Mouse (Mus musculus) forebrain, embryonic 11.5 days (tissue): ENCODE measurements at regions not wholly inside any gene's neighbourhood (a gene's known extent, or its start where the extent isn't known, plus 50 kb on each side); places are given as distances from the start of the nearest gene placed in this dataset.

Source experiments
- ATAC-seq: fragments of 200-750 bp; cut with Nextera tagmentation; replicated peaks from 2 replicates; pipeline ENCODE4 v1.8.0; 2017; ENCODE audit warnings: moderate TSS enrichment; ENCODE audit not compliant: low FRiP score
- DNase-seq: peaks from one replicate; pipeline ENCODE4 v3.0.0-alpha.2; 2017; ENCODE audit warnings: low spot score
- H3K27ac ChIP-seq: fragments of 300-500 bp; sonication (generic); 2 replicates; pipeline ENCODE4 v1.5.1; 2014; ENCODE audit warnings: low read depth, low read length
- H3K27me3 ChIP-seq: fragments of 300-500 bp; sonication (generic); 2 replicates; pipeline ENCODE4 v1.6.1; 2014; ENCODE audit warnings: mild to moderate bottlenecking, low read length, mixed read lengths; ENCODE audit not compliant: control insufficient read depth, insufficient read depth
- H3K36me3 ChIP-seq: fragments of 300-500 bp; sonication (generic); 2 replicates; pipeline ENCODE4 v1.6.1; 2014; ENCODE audit warnings: mild to moderate bottlenecking, low read length, moderate library complexity, mixed read lengths; ENCODE audit not compliant: control insufficient read depth, insufficient read depth
- H3K4me1 ChIP-seq: fragments of 300-500 bp; sonication (generic); replicated peaks from 2 replicates; pipeline ENCODE4 v1.6.1; 2014; ENCODE audit warnings: low read length, mixed read lengths; ENCODE audit not compliant: control insufficient read depth, insufficient read depth
- H3K4me2 ChIP-seq: fragments of 300-500 bp; sonication (generic); 2 replicates; pipeline ENCODE4 v1.6.1; 2014; ENCODE audit warnings: low read depth, mild to moderate bottlenecking, low read length, moderate library complexity, mixed read lengths; ENCODE audit not compliant: severe bottlenecking
- H3K4me3 ChIP-seq: fragments of 300-500 bp; sonication (generic); 2 replicates; pipeline ENCODE4 v1.5.1; 2014; ENCODE audit warnings: low read depth, low read length
- H3K9ac ChIP-seq: fragments of 300-500 bp; sonication (generic); 2 replicates; pipeline ENCODE4 v1.6.1; 2014; ENCODE audit warnings: low read length
- H3K9me3 ChIP-seq: fragments of 300-500 bp; sonication (generic); 2 replicates; pipeline ENCODE4 v1.6.1; 2016; ENCODE audit warnings: low read length, mixed read lengths; ENCODE audit not compliant: control insufficient read depth
- WGBS: fragments of 180-500 bp; shearing (Covaris S2); extraction: QIAGEN DNeasy Blood & Tissue Kit; methylation state at CpG from one replicate; pipeline ENCODE4 v1.1.7; 2014; 5-methylcytosine and 5-hydroxymethylcytosine counted together

DNA sequence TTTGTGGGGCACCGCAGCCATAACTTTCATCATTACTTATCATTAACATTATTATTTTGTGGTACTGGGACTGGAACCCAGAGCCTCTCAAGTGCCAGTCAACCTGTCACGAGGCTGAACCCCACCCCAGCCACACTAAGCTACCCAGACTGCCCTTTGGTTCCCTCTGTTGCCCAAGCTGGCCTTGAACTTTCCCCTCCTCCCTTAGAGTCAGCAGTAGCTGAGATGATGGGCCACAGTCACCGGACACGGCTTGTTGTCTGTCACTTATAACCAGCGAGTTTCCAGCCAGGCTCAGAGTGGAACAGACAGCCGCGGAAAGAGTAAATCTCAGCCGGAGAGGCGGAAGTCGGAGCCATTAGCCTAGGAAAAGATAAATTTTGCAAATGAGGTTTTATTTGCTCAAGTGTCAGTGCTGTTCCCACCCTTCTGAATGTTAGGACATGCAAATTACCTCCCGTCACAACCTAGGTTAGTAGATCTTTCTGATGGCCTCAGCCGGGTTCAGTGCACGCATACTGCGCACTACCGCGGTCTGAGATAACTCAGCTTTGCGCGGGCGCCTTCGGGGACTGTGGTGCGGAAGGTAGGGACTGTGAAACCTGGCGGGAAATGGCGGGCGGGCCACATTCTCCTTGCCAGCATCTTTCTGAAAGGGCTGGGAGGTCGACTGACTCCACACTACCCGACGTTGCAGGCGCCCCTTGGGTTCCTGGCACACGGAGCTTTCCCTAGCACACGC lies 152.7 kb downstream of the Bmp7 start:
- peak overlapping the region; percentile 22; the same call in 1 of the 2 replicates for H3K4me2 ChIP-seq
- DNase-seq (no peak), ATAC-seq (no peak)
- peaks cover 22% of the 10 kb centered on the region for H3K27me3 ChIP-seq
- H3K36me3 ChIP-seq, result no peaks in the 10 kb centered on the region
- no peak overlapping the region for H3K27ac ChIP-seq
- peaks cover 3% of the 10 kb centered on the region; the same call in 1 of the 2 replicates for H3K9me3 ChIP-seq
- H3K4me1 ChIP-seq, result peaks cover 2% of the 10 kb centered on the region; the same call in 1 of the 2 replicates
- no peak overlapping the region for H3K4me3 ChIP-seq
- WGBS, result 44% methylated on average over 30 of the region's 30 CpGs
- H3K9ac ChIP-seq, result no peak overlapping the region

DNA sequence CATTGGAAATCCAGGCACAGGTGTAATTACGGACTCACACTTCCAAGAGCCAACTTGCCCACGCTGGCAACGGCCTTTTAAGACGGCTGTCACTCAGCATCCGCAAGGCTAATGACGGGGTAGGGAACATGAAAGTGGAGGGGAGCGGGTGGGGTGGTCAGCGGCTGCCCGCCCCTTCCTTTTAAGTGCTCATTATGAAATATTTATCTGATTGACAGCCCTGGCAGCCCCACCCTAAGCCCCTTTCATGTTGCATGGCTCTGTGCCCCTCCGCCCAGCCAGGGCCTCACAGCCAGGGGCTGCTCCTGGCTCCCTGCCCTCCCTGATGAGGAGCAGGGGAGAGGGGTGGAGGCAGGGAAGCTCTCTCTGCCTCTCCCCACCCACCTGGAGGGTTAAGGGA lies 150.9 kb downstream of the Bmp7 start:
- Histone ChIP-seq H3K36me3 (no peaks in the 10 kb centered on the region), H3K4me1 (peaks cover 2% of the 10 kb centered on the region; the same call in 1 of the 2 replicates), H3K27ac (no peak overlapping the region), H3K9ac (no peak overlapping the region), H3K4me3 (no peak overlapping the region), H3K9me3 (no peaks in the 10 kb centered on the region), H3K4me2 (no peak overlapping the region), H3K27me3 (peaks cover 22% of the 10 kb centered on the region)
- ATAC-seq, result peak; percentile 73; the same call in 1 of the 2 replicates
- no peak for DNase-seq
- WGBS, result 22% methylated on average over 10 of the region's 10 CpGs

DNA sequence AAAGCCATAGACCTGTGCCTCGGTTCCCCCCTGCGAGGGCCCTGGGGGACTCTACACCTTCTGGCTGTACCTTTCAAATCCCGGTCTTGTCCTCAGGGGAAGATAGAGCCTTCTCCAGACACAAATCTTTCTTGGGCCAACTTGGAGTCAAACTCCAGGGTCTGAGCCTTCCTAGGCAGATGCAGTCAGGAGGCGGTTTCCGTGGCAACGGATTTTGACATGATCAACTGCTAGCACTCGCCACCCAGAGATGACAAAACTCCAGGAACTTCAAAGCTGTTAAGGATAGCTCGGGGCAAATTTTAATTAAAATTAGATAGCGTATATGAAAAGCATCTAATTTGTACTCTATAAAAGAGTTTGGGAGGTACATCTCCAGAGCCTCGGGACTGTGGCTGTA lies 147.6 kb downstream of the Bmp7 start:
- H3K9me3 ChIP-seq, result no peaks in the 10 kb centered on the region
- DNase-seq (no peak), ATAC-seq (no peak)
- H3K36me3 ChIP-seq, result no peaks in the 10 kb centered on the region
- H3K27ac ChIP-seq, result no peak overlapping the region
- H3K9ac ChIP-seq, result no peak overlapping the region
- H3K27me3 ChIP-seq, result peaks cover 16% of the 10 kb centered on the region
- 61% methylated on average over 10 of the region's 10 CpGs for WGBS
- peaks cover 2% of the 10 kb centered on the region; the same call in 1 of the 2 replicates for H3K4me1 ChIP-seq
- H3K4me3 ChIP-seq, result no peak overlapping the region
- H3K4me2 ChIP-seq, result no peak overlapping the region

DNA sequence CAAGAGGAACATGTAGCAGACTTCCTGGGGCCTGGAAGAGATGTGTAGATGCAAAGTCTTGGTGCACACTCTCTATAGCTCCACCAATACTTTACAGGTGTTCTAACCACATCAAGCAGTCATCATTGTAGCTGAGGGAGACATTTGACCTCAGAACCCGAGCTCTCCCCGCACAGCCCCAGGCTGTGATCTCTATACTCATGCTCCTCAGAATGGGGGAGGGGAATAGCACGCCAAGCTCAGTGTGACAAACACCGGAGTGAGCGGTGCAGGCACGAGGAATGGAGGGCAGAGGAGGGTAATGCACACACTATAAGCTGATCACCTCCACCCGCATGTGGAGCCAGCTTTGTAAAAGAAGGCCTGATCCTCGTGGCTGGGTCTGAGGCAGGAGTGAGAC lies 146.1 kb downstream of the Bmp7 start:
- Histone ChIP-seq H3K4me2 (no peak overlapping the region), H3K9ac (no peak overlapping the region), H3K9me3 (no peaks in the 10 kb centered on the region), H3K27ac (no peak overlapping the region), H3K4me3 (no peak overlapping the region), H3K27me3 (peaks cover 7% of the 10 kb centered on the region), H3K4me1 (peaks cover 2% of the 10 kb centered on the region; the same call in 1 of the 2 replicates), H3K36me3 (no peaks in the 10 kb centered on the region)
- DNase-seq, result no peak
- WGBS, result 81% methylated on average over 8 of the region's 8 CpGs
- ATAC-seq, result no peak

DNA sequence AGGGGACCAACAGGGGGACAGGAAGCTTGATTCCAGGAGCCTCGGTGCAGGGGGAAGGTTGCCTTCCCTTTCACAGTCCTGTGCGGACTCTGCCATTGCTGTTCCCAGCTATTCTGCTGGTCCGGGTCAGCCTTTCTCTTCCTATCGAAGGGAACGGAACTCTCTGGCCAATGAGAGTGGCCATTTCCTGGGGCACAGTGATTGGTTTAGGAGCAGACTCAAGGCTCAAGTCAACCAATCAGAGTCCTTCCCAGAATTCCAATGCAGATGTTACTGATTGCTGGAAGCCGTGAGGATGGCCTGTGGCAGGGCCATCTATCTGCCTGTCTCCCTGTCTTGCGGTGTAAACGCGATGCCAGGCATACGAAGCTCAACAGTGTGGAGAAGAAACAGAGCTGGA lies 145.3 kb downstream of the Bmp7 start:
- H3K9me3 ChIP-seq, result no peaks in the 10 kb centered on the region
- H3K36me3 ChIP-seq, result no peaks in the 10 kb centered on the region
- H3K9ac ChIP-seq, result no peak overlapping the region
- no peak overlapping the region for H3K4me3 ChIP-seq
- peaks cover 4% of the 10 kb centered on the region; the same call in 1 of the 2 replicates for H3K27me3 ChIP-seq
- ATAC-seq, result no peak
- 89% methylated on average over 10 of the region's 10 CpGs for WGBS
- no peak for DNase-seq
- H3K4me1 ChIP-seq, result no peaks in the 10 kb centered on the region; the same call in 1 of the 2 replicates
- no peak overlapping the region for H3K4me2 ChIP-seq
- H3K27ac ChIP-seq, result no peak overlapping the region

DNA sequence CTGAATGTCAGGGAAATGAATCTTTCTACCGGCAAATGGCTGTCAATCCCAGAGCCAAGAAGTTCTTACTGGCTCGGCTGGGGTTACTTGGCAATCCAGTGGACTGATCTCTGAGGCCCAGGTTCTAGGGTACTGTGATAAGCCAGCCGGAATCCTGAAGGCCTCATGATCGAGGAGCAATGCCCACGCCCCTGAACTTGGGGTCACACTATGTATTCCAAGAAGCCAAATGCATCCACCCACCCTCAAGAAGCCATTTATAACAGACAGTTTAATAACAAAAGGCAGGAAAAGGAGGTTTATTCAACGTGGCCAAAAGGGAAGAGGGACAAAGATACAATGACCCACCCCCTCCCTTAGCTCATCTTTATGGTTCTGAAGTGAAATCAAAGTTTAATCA lies 144.0 kb downstream of the Bmp7 start:
- no peak overlapping the region for H3K9ac ChIP-seq
- no peak overlapping the region for H3K4me3 ChIP-seq
- no peak overlapping the region for H3K4me2 ChIP-seq
- no peak overlapping the region for H3K27ac ChIP-seq
- H3K27me3 ChIP-seq, result no peaks in the 10 kb centered on the region
- no peaks in the 10 kb centered on the region for H3K9me3 ChIP-seq
- DNase-seq (no peak), ATAC-seq (no peak)
- 74% methylated on average over 6 of the region's 6 CpGs for WGBS
- H3K36me3 ChIP-seq, result no peaks in the 10 kb centered on the region
- no peaks in the 10 kb centered on the region for H3K4me1 ChIP-seq

DNA sequence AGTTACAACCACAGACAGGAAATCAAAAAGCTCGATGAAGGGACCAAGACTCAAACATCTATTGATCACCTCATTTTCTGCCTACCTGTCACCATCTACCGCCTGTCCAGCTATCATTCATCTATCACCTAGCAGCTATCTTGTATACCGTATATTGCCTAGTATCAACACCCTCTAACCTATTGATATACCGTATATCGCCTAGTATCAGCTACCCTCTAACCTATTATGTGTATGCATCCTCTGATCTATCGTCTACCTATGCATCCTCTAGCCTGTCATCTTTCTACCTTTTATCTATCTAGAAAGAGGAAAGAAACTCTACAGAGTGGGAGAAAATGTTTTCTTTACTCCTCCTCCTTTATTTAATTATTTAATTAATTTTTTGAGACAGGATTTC lies 143.2 kb downstream of the Bmp7 start:
- H3K4me1 ChIP-seq, result no peaks in the 10 kb centered on the region
- no peak for DNase-seq
- H3K4me2 ChIP-seq, result no peak overlapping the region
- no peak overlapping the region for H3K9ac ChIP-seq
- no peaks in the 10 kb centered on the region for H3K36me3 ChIP-seq
- H3K4me3 ChIP-seq, result no peak overlapping the region
- WGBS, result 32% methylated on average over 6 of the region's 6 CpGs
- ATAC-seq, result 0 out of 2 replicates have a peak, but pooled peaks have one; percentile 22
- H3K27me3 ChIP-seq, result no peaks in the 10 kb centered on the region
- H3K9me3 ChIP-seq, result no peaks in the 10 kb centered on the region
- H3K27ac ChIP-seq, result no peak overlapping the region

DNA sequence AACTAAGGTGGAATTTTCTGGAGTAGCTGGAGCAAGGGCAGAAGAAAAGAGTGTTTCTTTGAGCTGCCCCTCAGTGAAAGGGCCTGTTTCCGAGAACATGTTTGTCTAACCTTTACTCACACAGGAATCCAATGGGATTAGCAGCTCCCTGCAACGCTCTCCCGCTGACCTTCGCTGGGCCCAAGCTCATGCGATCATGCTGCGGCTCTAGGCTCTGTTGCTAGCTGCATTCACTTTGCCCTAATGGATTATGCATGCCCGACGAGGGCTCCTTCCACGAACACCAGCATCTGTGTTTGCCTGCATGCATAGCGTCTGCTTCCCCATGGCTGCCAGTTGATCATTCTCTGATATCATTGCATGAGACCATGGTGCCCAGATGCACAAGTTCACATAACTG lies 140.2 kb downstream of the Bmp7 start:
- H3K27me3 ChIP-seq, result no peaks in the 10 kb centered on the region
- H3K27ac ChIP-seq, result no peak overlapping the region
- ATAC-seq, result no peak
- H3K4me2 ChIP-seq, result no peak overlapping the region
- H3K4me1 ChIP-seq, result no peaks in the 10 kb centered on the region
- 25% methylated on average over 10 of the region's 10 CpGs for WGBS
- H3K4me3 ChIP-seq, result no peak overlapping the region
- H3K9ac ChIP-seq, result no peak overlapping the region
- no peaks in the 10 kb centered on the region for H3K9me3 ChIP-seq
- no peaks in the 10 kb centered on the region for H3K36me3 ChIP-seq
- no peak for DNase-seq

DNA sequence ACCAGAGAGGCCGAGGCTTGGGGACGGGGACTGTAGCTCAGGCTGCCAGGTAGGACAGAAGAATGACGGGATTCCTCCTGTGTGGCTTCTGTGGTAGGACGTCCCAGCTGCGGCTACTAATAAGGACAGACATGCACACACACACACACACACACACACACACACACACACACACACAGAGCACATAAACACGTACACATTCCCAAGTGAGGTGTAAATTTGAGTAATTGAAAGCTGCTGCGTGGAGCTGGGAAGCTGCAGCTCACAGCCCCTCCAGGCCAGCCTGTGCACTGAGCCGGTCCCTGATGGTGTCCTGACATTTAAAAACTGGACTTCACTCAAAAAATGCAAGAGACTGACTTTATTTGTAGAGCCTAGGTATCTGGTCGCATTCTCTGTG lies 139.3 kb downstream of the Bmp7 start:
- H3K36me3 ChIP-seq, result no peaks in the 10 kb centered on the region
- H3K9ac ChIP-seq, result no peak overlapping the region
- WGBS, result 70% methylated on average over 9 of the region's 9 CpGs
- no peaks in the 10 kb centered on the region for H3K9me3 ChIP-seq
- no peak overlapping the region for H3K4me3 ChIP-seq
- H3K27ac ChIP-seq, result no peak overlapping the region
- no peaks in the 10 kb centered on the region for H3K27me3 ChIP-seq
- DNase-seq (no peak), ATAC-seq (no peak)
- H3K4me1 ChIP-seq, result no peaks in the 10 kb centered on the region
- no peak overlapping the region for H3K4me2 ChIP-seq
